Mouse (Mus musculus): Measurements from ENCODE around the gene Rnf151. TPM values are rescaled to one million over a fixed set of nuclear protein-coding genes. Genes with fewer than 3 reads are reported as not detected.
"Not testable (repeated sequence)": the region's sequence is repeated elsewhere in the genome, so short reads cannot be mapped to it uniquely, and the experiment has no call there.

Rnf151 gene
- polyA plus RNA-seq, 1 experiment from 2014 or later = 0.57 TPM

DNA sequence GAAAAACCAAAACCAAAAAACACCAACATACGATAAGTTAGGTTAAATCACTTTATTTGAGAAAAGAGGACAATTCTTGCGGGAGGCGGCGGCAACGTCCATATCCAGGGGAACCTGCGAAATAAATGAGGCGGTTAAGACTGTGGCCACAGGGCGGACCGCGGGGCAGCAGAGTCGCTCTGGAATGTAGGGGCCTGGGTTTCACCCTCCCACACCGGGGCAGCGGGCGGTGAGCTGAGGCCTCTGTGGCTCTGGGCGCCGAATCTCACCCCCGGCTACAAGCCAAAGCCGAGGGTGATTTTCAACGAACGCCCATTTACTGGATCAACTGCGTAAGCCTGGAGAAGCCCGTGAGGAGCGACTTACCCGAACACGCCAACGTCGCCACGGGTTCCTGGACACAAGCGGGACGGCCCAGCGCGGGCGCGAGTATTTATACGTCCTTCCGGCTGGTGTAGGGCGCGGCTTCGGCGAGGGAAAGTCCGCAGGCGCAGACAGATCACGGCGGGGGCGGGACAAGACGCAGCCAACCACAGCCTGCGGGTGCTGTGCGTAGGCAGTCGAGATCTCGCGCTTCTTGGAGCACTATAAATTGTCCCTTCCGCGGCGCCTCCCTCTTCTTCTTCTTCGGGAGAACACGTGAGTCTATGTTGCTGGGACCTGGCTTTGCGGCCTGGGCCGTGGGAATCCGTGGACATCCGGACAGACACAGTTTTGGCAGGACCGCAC lies 1.8 kb upstream of the Rnf151 start:
- ATAC-seq (ENCODE audit: insufficient read depth, low FRiP score, low TSS enrichment) (peak; percentile 96), DNase-seq (ENCODE audit: low spot score) (peak; percentile 99)
- Histone ChIP-seq H3K36me3 (ENCODE audit: control insufficient read depth, insufficient read depth, low read length) (peaks cover 10% of the 10 kb centered on the region), H3K4me1 (ENCODE audit: control insufficient read depth, insufficient read depth, low read length) (peaks cover 10% of the 10 kb centered on the region), H3K9me3 (ENCODE audit: control insufficient read depth, low read length) (no peaks in the 10 kb centered on the region), H3K4me3 (ENCODE audit: low read depth, low read length) (peak overlapping the region; percentile 74), H3K27me3 (ENCODE audit: control insufficient read depth, insufficient read depth, low read length) (no peaks in the 10 kb centered on the region), H3K9ac (ENCODE audit: low read length) (peak overlapping the region; percentile 90), H3K4me2 (ENCODE audit: low read depth) (peak overlapping the region; percentile 84), H3K27ac (ENCODE audit: low read depth, low read length) (peak overlapping the region; percentile 77)
- under 1% methylated on average over 61 of the region's 61 CpGs for WGBS

DNA sequence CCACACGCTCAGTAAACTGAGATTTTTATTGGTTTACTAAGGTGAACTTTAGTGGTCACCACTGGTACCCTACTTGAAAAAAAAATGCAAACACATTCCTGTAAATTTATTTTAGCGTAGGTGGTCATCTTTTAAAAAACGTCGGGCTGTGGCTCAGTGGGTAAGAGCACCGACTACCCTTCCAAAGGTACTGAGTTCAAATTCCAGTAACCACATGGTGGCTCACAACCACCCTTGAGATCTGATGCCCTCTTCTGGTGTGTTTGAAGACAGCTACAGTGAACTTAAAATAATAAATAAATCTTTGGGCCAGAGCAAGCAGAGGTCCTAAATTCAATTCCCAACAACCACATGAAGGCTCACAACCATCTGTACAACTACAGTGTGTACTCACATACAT lies 1.1 kb upstream of the Rnf151 start:
- H3K4me3 ChIP-seq (ENCODE audit: low read depth, low read length) = peak overlapping the region; percentile 74

DNA sequence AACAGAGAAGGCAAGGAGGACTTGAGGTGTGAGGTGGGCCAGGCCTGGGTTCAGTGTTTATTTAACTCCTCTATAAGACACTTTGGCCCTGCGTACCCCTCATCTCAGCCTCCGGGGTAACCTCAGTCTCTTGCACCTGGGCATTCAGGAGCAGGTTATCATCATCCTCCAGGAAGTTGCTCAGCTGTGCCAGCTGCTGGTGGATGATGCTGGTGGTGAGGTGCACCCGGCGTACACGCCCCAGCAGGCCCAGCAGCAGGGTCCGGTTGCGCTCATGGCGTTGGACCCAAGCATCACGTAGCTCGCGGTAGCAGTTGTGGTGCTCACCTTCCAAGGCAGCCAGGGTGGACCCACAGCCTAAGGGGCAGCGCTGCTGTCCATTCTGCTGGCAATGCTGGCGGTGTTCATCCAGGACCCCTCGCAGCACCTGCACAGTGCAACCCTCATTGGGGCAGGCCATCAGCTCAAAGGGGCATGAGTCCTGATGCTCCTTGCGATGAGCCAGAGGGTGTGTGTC lies 1.6 kb downstream of the Rnf151 start:
- DNase-seq (ENCODE audit: low spot score) = no peak

More for the DNA sequence above, 1.1 kb upstream of the Rnf151 start:
- H3K27ac ChIP-seq (ENCODE audit: low read depth, low read length); ATAC-seq (ENCODE audit: insufficient read depth, low FRiP score, low TSS enrichment); H3K27me3 ChIP-seq (ENCODE audit: control insufficient read depth, insufficient read depth, low read length); H3K9me3 ChIP-seq (ENCODE audit: control insufficient read depth, low read length); DNase-seq (ENCODE audit: low spot score): not testable (repeated sequence)
- Histone ChIP-seq H3K9ac (ENCODE audit: low read length) (peak overlapping the region; percentile 75), H3K4me2 (ENCODE audit: low read depth) (peak overlapping the region; percentile 51), H3K4me1 (ENCODE audit: control insufficient read depth, insufficient read depth, low read length) (peaks cover 10% of the 10 kb centered on the region), H3K36me3 (ENCODE audit: control insufficient read depth, insufficient read depth, low read length) (peaks cover 10% of the 10 kb centered on the region)
- WGBS = 58% methylated on average over 5 of the region's 5 CpGs

DNA sequence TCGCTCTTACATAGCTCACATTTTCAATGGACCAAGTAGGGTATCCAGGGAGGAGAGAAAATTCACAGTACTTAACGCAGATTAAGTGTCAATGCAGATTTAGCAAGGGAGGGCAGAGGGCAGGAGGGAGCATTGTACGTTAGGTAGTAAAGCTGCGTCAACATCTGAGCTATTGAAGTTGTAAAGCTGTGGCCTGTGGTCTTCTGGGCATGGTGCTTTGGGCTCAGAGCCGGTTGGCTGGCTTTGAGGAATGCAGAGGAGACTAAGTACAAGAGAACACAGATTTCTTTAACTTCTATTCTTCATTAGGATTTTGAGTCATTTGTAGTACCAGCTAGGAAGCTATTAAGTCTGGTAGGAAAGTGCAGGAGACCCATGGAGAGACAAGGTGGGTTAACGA lies 2.3 kb downstream of the Rnf151 start:
- peaks cover 4% of the 10 kb centered on the region; the same call in 1 of the 2 replicates for H3K36me3 ChIP-seq (ENCODE audit: control insufficient read depth, insufficient read depth, low read length)
- ATAC-seq (ENCODE audit: insufficient read depth, low FRiP score, low TSS enrichment) = no peak
- DNase-seq (ENCODE audit: low spot score) = no peak
- no peaks in the 10 kb centered on the region for H3K9me3 ChIP-seq (ENCODE audit: control insufficient read depth, low read length)
- H3K9ac ChIP-seq (ENCODE audit: low read length) = no peak overlapping the region
- no peak overlapping the region for H3K4me2 ChIP-seq (ENCODE audit: low read depth)
- H3K27me3 ChIP-seq (ENCODE audit: control insufficient read depth, insufficient read depth, low read length) = no peaks in the 10 kb centered on the region
- no peak overlapping the region for H3K27ac ChIP-seq (ENCODE audit: low read depth, low read length)
- 59% methylated on average over 6 of the region's 6 CpGs for WGBS
- H3K4me1 ChIP-seq (ENCODE audit: control insufficient read depth, insufficient read depth, low read length) = no peaks in the 10 kb centered on the region
- H3K4me3 ChIP-seq (ENCODE audit: low read depth, low read length) = no peak overlapping the region

More for the DNA sequence above, 1.6 kb downstream of the Rnf151 start:
- Histone ChIP-seq H3K4me1 (ENCODE audit: control insufficient read depth, insufficient read depth, low read length) (peaks cover 3% of the 10 kb centered on the region; the same call in 1 of the 2 replicates), H3K27ac (ENCODE audit: low read depth, low read length) (no peak overlapping the region), H3K9me3 (ENCODE audit: control insufficient read depth, low read length) (no peaks in the 10 kb centered on the region), H3K4me2 (ENCODE audit: low read depth) (no peak overlapping the region), H3K36me3 (ENCODE audit: control insufficient read depth, insufficient read depth, low read length) (peaks cover 4% of the 10 kb centered on the region), H3K9ac (ENCODE audit: low read length) (no peak overlapping the region), H3K27me3 (ENCODE audit: control insufficient read depth, insufficient read depth, low read length) (no peaks in the 10 kb centered on the region), H3K4me3 (ENCODE audit: low read depth, low read length) (no peak overlapping the region)
- 95% methylated on average over 15 of the region's 15 CpGs for WGBS
- ATAC-seq (ENCODE audit: insufficient read depth, low FRiP score, low TSS enrichment) = no peak

DNA sequence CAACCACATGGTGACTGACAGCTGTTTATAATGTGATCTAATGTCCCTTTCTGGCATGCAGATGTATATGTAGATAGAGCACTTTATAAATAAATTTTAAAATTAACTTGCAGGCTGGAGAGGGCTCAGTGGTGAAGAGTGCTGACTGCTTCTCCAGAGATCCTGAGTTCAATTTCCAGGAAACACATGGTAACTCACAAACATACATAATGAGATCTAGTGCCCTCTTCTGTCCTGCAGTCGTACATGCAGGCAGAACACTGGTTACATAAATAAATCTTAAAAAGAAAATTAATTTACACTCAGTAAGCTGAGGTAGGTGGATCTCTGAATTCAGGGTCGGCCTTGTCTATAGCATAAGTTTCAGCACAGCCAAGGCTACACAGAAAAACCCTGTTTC lies 9.2 kb downstream of the Rnf151 start:
- Histone ChIP-seq H3K9ac (ENCODE audit: low read length) (no peak overlapping the region), H3K9me3 (ENCODE audit: control insufficient read depth, low read length) (no peaks in the 10 kb centered on the region), H3K27ac (ENCODE audit: low read depth, low read length) (no peak overlapping the region), H3K36me3 (ENCODE audit: control insufficient read depth, insufficient read depth, low read length) (peaks cover 6% of the 10 kb centered on the region), H3K4me3 (ENCODE audit: low read depth, low read length) (no peak overlapping the region), H3K27me3 (ENCODE audit: control insufficient read depth, insufficient read depth, low read length) (no peaks in the 10 kb centered on the region), H3K4me1 (ENCODE audit: control insufficient read depth, insufficient read depth, low read length) (0 out of 2 replicates have a peak, but pooled peaks cover 3% of the 10 kb centered on the region), H3K4me2 (ENCODE audit: low read depth) (no peak overlapping the region)
- no peak for ATAC-seq (ENCODE audit: insufficient read depth, low FRiP score, low TSS enrichment)
- no peak for DNase-seq (ENCODE audit: low spot score)
- WGBS = 36% methylated on average over 2 of the region's 2 CpGs

DNA sequence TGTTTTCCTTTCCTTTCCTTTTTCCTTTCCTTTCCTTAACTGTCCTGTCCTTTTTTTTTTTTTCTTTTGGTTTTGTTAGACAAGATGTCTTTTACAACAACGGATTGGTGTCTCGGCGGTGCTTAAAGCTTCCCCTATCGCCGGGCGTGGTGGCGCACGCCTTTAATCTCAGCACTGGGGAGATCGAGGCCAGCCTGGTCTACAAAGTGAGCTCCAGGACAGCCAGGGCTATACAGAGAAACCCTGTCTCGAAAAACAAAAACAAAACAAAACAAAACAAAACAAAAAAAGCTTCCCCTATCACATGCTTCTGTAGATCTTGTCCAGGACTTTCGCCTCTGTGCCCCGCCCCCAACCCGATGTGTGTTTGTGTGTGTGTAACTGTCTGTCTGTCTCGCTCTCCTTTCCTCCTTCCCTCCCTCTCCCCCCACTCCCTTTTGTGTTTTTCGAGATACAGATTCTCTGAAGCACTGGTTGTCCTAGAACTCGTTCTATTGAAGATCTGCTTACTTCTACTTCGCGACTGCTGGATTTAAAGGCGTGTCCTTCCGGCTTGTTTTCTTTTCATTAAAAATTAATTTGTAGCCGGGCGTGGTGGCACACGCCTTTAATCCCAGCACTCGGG lies 9.9 kb downstream of the Rnf151 start:
- H3K27me3 ChIP-seq (ENCODE audit: control insufficient read depth, insufficient read depth, low read length) = no peaks in the 10 kb centered on the region
- peaks cover 6% of the 10 kb centered on the region for H3K36me3 ChIP-seq (ENCODE audit: control insufficient read depth, insufficient read depth, low read length)
- WGBS = 7% methylated on average over 24 of the region's 24 CpGs
- H3K4me1 ChIP-seq (ENCODE audit: control insufficient read depth, insufficient read depth, low read length) = 0 out of 2 replicates have a peak, but pooled peaks cover 3% of the 10 kb centered on the region
- peak overlapping the region; percentile 28; the same call in 1 of the 2 replicates for H3K27ac ChIP-seq (ENCODE audit: low read depth, low read length)
- H3K4me3 ChIP-seq (ENCODE audit: low read depth, low read length) = peak overlapping the region; percentile 75
- H3K9ac ChIP-seq (ENCODE audit: low read length) = peak overlapping the region; percentile 30; the same call in 1 of the 2 replicates
- peak; percentile 21 for DNase-seq (ENCODE audit: low spot score)
- no peaks in the 10 kb centered on the region for H3K9me3 ChIP-seq (ENCODE audit: control insufficient read depth, low read length)
- H3K4me2 ChIP-seq (ENCODE audit: low read depth) = peak overlapping the region; percentile 78
- ATAC-seq (ENCODE audit: insufficient read depth, low FRiP score, low TSS enrichment) = peak; percentile 59; the same call in 1 of the 2 replicates

DNA sequence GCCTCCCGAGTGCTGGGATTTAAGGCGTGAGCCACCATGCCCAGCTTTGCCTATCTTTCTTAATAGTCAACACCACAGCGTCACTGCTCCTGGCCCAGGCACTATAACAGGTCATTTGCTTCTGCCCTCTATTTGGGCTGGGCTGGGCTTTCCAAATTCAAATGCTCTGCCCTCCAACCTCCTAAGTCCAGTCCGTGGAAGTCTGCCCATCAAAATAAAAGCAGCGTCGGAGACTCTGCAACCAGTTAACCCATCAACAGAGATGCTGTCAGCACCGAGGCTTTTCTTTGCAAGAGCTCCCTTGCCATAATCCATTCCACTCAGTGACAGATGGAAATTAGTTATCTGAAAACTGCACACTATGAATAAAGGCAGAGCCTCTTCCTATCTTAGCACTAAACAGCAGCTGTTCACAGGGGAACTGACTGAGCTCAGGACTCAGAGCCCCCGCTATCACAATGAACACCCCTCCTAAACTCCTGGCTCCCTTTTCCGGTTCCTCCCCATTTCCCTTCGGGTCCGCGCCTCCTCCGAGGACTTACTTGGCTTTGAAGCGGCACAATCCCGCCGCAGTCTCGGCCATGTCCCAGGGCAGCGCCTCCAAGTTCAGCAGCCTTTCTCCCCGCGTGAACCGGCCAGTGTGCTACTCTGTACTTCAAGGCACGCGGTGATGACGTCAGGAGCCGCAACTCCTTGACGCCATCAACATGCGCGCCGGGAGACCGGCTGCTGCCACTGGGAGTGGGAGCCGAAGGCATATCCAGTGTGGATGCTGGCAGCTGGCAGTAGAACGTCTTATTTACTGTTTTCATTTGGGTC lies 10.7 kb downstream of the Rnf151 start, which contains the start of gene Tbl3:
Gene Tbl3, minus strand, starts transcription at position 679 of the 819 bp plus-strand sequence.
- Histone ChIP-seq H3K9ac (ENCODE audit: low read length) (peak within 1 kb of the TSS; percentile 67), H3K4me2 (ENCODE audit: low read depth) (peak within 1 kb of the TSS; percentile 78), H3K36me3 (ENCODE audit: control insufficient read depth, insufficient read depth, low read length) (peaks cover 6% of the 10 kb centered on the region), H3K4me1 (ENCODE audit: control insufficient read depth, insufficient read depth, low read length) (0 out of 2 replicates have a peak, but pooled peaks cover 3% of the 10 kb centered on the region), H3K27me3 (ENCODE audit: control insufficient read depth, insufficient read depth, low read length) (no peaks in the 10 kb centered on the region), H3K4me3 (ENCODE audit: low read depth, low read length) (peak within 1 kb of the TSS; percentile 75), H3K27ac (ENCODE audit: low read depth, low read length) (peak within 1 kb of the TSS; percentile 40), H3K9me3 (ENCODE audit: control insufficient read depth, low read length) (no peaks in the 10 kb centered on the region)
- 4% methylated on average over 32 of the region's 32 CpGs for WGBS
- ATAC-seq (ENCODE audit: insufficient read depth, low FRiP score, low TSS enrichment) (peak; percentile 87), DNase-seq (ENCODE audit: low spot score) (peak; percentile 96)

DNA sequence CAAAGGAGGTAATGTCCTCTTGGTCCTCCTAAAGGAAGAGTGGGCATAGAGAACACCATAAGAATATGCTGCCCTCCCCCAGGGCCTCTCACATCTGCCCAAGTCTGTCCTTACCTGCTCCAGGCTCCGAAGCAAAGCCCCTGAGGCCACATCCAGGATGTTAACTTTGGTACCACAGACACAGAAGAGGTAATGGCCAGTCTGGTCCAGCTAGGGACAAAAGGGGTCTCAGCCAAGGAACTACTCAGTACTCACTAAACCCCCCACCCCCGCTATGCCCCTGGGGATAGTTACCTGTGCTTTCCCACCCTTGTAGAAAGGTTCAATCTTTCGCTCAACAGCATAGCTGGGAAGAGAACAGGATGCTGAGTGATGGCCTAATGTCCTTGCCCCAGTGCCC lies 12.0 kb downstream of the Rnf151 start:
- H3K36me3 ChIP-seq (ENCODE audit: control insufficient read depth, insufficient read depth, low read length) = peaks cover 18% of the 10 kb centered on the region
- H3K27ac ChIP-seq (ENCODE audit: low read depth, low read length) = no peak overlapping the region
- DNase-seq (ENCODE audit: low spot score) = no peak
- no peak for ATAC-seq (ENCODE audit: insufficient read depth, low FRiP score, low TSS enrichment)
- H3K9me3 ChIP-seq (ENCODE audit: control insufficient read depth, low read length) = no peaks in the 10 kb centered on the region
- no peak overlapping the region for H3K4me3 ChIP-seq (ENCODE audit: low read depth, low read length)
- no peaks in the 10 kb centered on the region for H3K27me3 ChIP-seq (ENCODE audit: control insufficient read depth, insufficient read depth, low read length)
- no peak overlapping the region for H3K9ac ChIP-seq (ENCODE audit: low read length)
- 0 out of 2 replicates have a peak, but pooled peaks cover 3% of the 10 kb centered on the region for H3K4me1 ChIP-seq (ENCODE audit: control insufficient read depth, insufficient read depth, low read length)
- no peak overlapping the region for H3K4me2 ChIP-seq (ENCODE audit: low read depth)
- WGBS = 93% methylated on average over 3 of the region's 3 CpGs

Measured in neural tube, embryonic 11.5 days (tissue).